Mouse (Mus musculus): ENCODE measurements around the gene Sidt1.

DNA sequence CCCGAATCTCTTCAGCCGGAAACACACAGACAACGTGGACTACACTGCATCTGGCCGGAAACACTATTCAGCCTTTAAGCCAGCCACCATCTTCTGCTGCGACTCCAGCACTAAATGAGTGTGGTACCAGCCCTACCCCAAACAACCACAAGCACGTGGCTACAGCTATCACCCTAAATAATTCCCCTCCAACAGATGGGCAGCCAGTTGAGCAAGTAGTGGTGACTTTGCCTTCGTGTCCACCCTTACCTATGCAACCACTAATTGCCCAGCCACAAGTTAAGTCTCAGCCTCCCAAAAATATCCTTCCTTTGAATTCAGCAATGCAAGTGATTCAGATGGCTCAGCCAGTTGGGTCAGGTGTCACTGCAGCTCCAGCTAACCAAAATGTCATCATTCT, 116.6 kb downstream of the Sidt1 start:
- TF ChIP-seq CTCF (conservative IDR thresholded peaks at IDR 0.05; ENCODE audit: low read length) (no peak), NANOG (IDR thresholded peaks at IDR 0.05; ENCODE audit: borderline replicate concordance, low read length) (no peak), POU5F1 (IDR thresholded peaks at IDR 0.05; ENCODE audit: borderline replicate concordance, low read length) (no peak)

Data from E14TG2a.4 (cell line).